Mouse (Mus musculus) heart, embryonic 14.5 days (tissue): ENCODE data around the gene Vps45. TPM values are rescaled to one million over a fixed set of nuclear protein-coding genes. Genes with fewer than 3 reads are reported as not detected.
A peak's percentile ranks its signal among the peaks of the same experiment; 100 is the strongest.

Experiments used
- ATAC-seq: fragments of 200-750 bp; cut with Nextera tagmentation; 2 replicates; pipeline ENCODE4 v1.8.0; 2017; ENCODE audit warnings: low read depth, moderate TSS enrichment; ENCODE audit not compliant: insufficient number of reproducible peaks, insufficient read depth, low FRiP score
- H3K27ac ChIP-seq, 2 experiments: fragments of 200-500 bp in 1 of 2; fragments of 300-500 bp in 1 of 2; sonication (generic) in 1 of 2; replicated peaks in 1 of 2; 2 replicates each; pipeline ENCODE4 v1.5.1; 2012 to 2014; ENCODE audit warnings: low read depth in 2 of 2, low read length in 2 of 2, control low read depth in 1 of 2, mild to moderate bottlenecking in 1 of 2, mixed read lengths in 1 of 2; ENCODE audit not compliant: control insufficient read depth in 1 of 2, insufficient read depth in 1 of 2
- H3K27me3 ChIP-seq: fragments of 300-500 bp; sonication (generic); 2 replicates; pipeline ENCODE4 v1.6.1; 2014; ENCODE audit warnings: mild to moderate bottlenecking, low read length, control low read depth; ENCODE audit not compliant: control insufficient read depth, insufficient read depth
- H3K36me3 ChIP-seq: fragments of 300-500 bp; sonication (generic); 2 replicates; pipeline ENCODE4 v1.6.1; 2014; ENCODE audit warnings: mild to moderate bottlenecking, control low read depth, low read length, mixed read lengths; ENCODE audit not compliant: control insufficient read depth, insufficient read depth
- H3K4me1 ChIP-seq, 2 experiments: fragments of 200-500 bp in 1 of 2; fragments of 300-500 bp in 1 of 2; sonication (generic) in 1 of 2; 2 replicates each; pipeline ENCODE4 v1.6.1; 2012 to 2014; ENCODE audit warnings: low read length in 2 of 2, control low read depth in 1 of 2, mixed read lengths in 1 of 2; ENCODE audit not compliant: control insufficient read depth in 2 of 2, insufficient read depth in 2 of 2
- H3K4me2 ChIP-seq: fragments of 300-500 bp; sonication (generic); 2 replicates; pipeline ENCODE4 v1.6.1; 2014; ENCODE audit warnings: mild to moderate bottlenecking, low read length
- H3K4me3 ChIP-seq, 2 experiments: fragments of 200-500 bp in 1 of 2; fragments of 300-500 bp in 1 of 2; sonication (generic) in 1 of 2; 2 replicates each; pipeline ENCODE4 v1.5.1; 2012 to 2014; ENCODE audit warnings: low read length in 2 of 2, mild to moderate bottlenecking in 2 of 2, control low read depth in 1 of 2, low read depth in 1 of 2, moderate library complexity in 1 of 2; ENCODE audit not compliant: control insufficient read depth in 1 of 2, insufficient read depth in 1 of 2
- H3K9ac ChIP-seq: fragments of 300-500 bp; sonication (generic); 2 replicates; pipeline ENCODE4 v1.6.1; 2014; ENCODE audit warnings: mild to moderate bottlenecking, low read length
- H3K9me3 ChIP-seq: fragments of 300-500 bp; sonication (generic); 2 replicates; pipeline ENCODE4 v1.6.1; 2016; ENCODE audit warnings: low read length, control low read depth; ENCODE audit not compliant: control insufficient read depth
- WGBS: fragments of 180-500 bp; shearing (Covaris S2); extraction: QIAGEN DNeasy Blood & Tissue Kit; methylation state at CpG from one replicate; pipeline ENCODE4 v1.1.7; 2014; 5-methylcytosine and 5-hydroxymethylcytosine counted together
- polyA plus RNA-seq: library from polyadenylated mRNA; unstranded; fragments of >200 nt; fragmentation: Nextera tagmentation; extraction: Ambion mirVana; gene quantifications from 2 replicates; pipeline ENCODE4 v1.2.1, GENCODE M21; 2014

Gene Vps45
- polyA plus RNA-seq, 1 experiment from 2014 or later, result 22.8 TPM

GRCm38 (mm10) chr3:95993881-95994280 is 64.4 kb downstream of the Vps45 start:
- H3K4me2 ChIP-seq, result peak overlapping the region; percentile 82
- ATAC-seq, result peak; percentile 27; the same call in 1 of the 2 replicates
- peak overlapping the region; percentile 97 for H3K9ac ChIP-seq
- H3K9me3 ChIP-seq, result no peaks in the 10 kb centered on the region
- peak overlapping the region; percentile 97 to 98 for H3K27ac ChIP-seq
- H3K27me3 ChIP-seq, result no peaks in the 10 kb centered on the region
- 9% methylated on average over 4 of the region's 4 CpGs for WGBS
- H3K4me3 ChIP-seq, result peak overlapping the region; percentile 68 to 92
- H3K4me1 ChIP-seq, result peaks cover 23 to 52% of the 10 kb centered on the region in 2 experiments
- H3K36me3 ChIP-seq, result peaks cover 40% of the 10 kb centered on the region

GRCm38 (mm10) chr3:95992990-95993603 is 65.2 kb downstream of the Vps45 start:
- Histone ChIP-seq H3K4me1 (peaks cover 25 to 59% of the 10 kb centered on the region in 2 experiments), H3K9ac (peak overlapping the region; percentile 97), H3K4me3 (peak overlapping the region in 1 of 2 experiments; percentile 68; a peak in 2 of 4 replicates), H3K27me3 (no peaks in the 10 kb centered on the region), H3K36me3 (peaks cover 48% of the 10 kb centered on the region), H3K4me2 (peak overlapping the region; percentile 82), H3K27ac (peak overlapping the region; percentile 97 to 98), H3K9me3 (no peaks in the 10 kb centered on the region)
- ATAC-seq, result no peak
- 5% methylated on average over 5 of the region's 5 CpGs for WGBS

DNA sequence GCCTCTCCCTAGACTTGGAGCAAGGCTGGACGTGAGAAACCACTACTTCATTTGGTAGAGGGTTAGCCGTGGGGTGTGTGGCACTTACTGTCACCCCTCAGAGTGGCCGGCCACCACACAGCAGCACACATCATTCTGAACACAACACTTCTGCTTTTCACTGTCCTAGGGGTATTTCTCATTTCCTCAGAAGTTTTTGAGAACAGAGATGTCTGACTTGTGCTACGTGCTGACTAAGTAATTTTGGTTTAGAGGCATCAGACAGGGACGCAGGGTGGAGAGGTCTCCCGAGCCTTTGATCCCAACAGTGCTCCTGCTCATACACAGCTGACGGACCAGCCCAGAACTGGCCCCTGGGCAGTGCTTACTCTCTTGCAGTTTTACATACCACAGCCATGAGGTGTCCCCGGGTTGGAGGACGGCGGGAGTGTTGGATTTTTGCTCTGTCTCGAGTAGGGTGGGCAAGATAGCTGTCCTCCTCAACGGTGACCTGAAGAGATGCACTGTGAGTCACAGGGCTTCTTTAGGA is 67.8 kb downstream of the Vps45 start:
- Histone ChIP-seq H3K27me3 (no peaks in the 10 kb centered on the region), H3K27ac (peak overlapping the region; percentile 15 to 30; a peak in 2 of 4 replicates), H3K36me3 (peaks cover 57% of the 10 kb centered on the region), H3K4me2 (no peak overlapping the region), H3K9me3 (no peaks in the 10 kb centered on the region), H3K9ac (no peak overlapping the region), H3K4me3 (no peak overlapping the region), H3K4me1 (peaks cover 39 to 67% of the 10 kb centered on the region in 2 experiments)
- WGBS, result 55% methylated on average over 12 of the region's 12 CpGs
- ATAC-seq, result no peak

DNA sequence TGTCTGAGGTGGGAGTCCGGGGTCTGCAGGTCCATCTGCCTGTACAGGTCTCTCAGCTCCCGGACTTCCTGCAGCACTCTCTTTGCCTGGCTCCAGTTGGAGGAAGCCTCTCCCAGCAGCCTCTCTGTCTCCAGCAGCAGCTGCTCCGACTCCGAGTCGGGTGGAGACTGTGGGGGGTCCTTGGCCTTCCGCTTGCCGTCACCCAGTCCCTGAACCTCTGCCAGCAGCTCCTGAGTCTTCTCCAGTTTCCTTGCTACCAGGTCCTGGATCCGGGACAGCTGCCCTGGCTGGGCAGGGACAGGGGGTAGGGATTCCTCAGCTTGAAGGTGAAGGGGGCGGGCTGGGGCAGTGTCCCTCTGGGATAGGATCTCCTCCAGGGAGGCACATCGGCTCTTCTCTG is 69.3 kb downstream of the Vps45 start:
- no peak overlapping the region for H3K4me2 ChIP-seq
- peaks cover 57% of the 10 kb centered on the region for H3K36me3 ChIP-seq
- H3K4me1 ChIP-seq, result peaks cover 47 to 76% of the 10 kb centered on the region in 2 experiments
- WGBS, result 50% methylated on average over 10 of the region's 10 CpGs
- no peaks in the 10 kb centered on the region for H3K27me3 ChIP-seq
- peak overlapping the region in 1 of 2 experiments; percentile 43; a peak in 2 of 4 replicates for H3K27ac ChIP-seq
- no peak overlapping the region for H3K9ac ChIP-seq
- H3K4me3 ChIP-seq, result no peak overlapping the region
- no peak for ATAC-seq
- H3K9me3 ChIP-seq, result 0 out of 2 replicates have a peak, but pooled peaks cover 4% of the 10 kb centered on the region

- Histone ChIP-seq H3K36me3 (peaks cover 57% of the 10 kb centered on the region), H3K4me2 (no peak overlapping the region), H3K9ac (no peak overlapping the region), H3K4me3 (no peak overlapping the region), H3K9me3 (0 out of 2 replicates have a peak, but pooled peaks cover 4% of the 10 kb centered on the region), H3K27ac (no peak overlapping the region; a peak in 1 of 4 replicates), H3K27me3 (no peaks in the 10 kb centered on the region), H3K4me1 (peaks cover 46 to 69% of the 10 kb centered on the region in 2 experiments)
- ATAC-seq, result no peak
- WGBS, result 92% methylated on average over 1 of the region's 1 CpGs
These were observed 70.1 kb downstream of the Vps45 start for GRCm38 (mm10) chr3:95988138-95988537.

- H3K36me3 ChIP-seq, result peaks cover 54% of the 10 kb centered on the region
- H3K4me1 ChIP-seq, result peaks cover 41 to 63% of the 10 kb centered on the region in 2 experiments
- 0 out of 2 replicates have a peak overlapping the region, but pooled peaks have one; percentile 1 for H3K9ac ChIP-seq
- H3K4me3 ChIP-seq, result no peak overlapping the region
- peak overlapping the region in 1 of 2 experiments; percentile 97; a peak in 2 of 4 replicates for H3K27ac ChIP-seq
- 0 out of 2 replicates have a peak, but pooled peaks cover 4% of the 10 kb centered on the region for H3K9me3 ChIP-seq
- 49% methylated on average over 6 of the region's 6 CpGs for WGBS
- no peak for ATAC-seq
- H3K27me3 ChIP-seq, result no peaks in the 10 kb centered on the region
- H3K4me2 ChIP-seq, result no peak overlapping the region
These were observed 70.7 kb downstream of the Vps45 start for GRCm38 (mm10) chr3:95987386-95988110.

DNA sequence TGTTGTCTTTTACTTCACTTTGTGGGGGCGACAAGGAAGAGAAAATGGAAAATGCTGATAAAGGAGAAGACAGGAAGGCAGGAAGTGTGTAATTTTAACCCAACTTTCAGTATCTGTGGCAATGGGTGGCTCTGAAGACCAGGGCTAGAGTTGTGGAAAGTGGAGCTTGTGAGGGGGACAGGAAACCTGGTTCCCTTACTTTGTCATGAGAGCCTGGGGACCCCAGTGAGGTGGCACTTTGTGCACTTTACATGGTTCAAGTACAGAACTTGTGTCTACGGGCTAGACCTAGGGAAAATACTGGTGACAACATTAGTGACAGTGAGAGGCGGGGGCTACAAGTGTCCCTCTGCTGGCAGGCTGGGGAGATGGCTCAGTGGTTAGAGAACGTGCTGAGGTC is 71.3 kb downstream of the Vps45 start:
- H3K27ac ChIP-seq, result peak overlapping the region; percentile 94 to 97; a peak in 3 of 4 replicates
- ATAC-seq, result no peak
- H3K4me3 ChIP-seq, result no peak overlapping the region
- 51% methylated on average over 4 of the region's 4 CpGs for WGBS
- peaks cover 36 to 59% of the 10 kb centered on the region in 2 experiments for H3K4me1 ChIP-seq
- H3K36me3 ChIP-seq, result peaks cover 48% of the 10 kb centered on the region
- peak overlapping the region; percentile 70; the same call in 1 of the 2 replicates for H3K9ac ChIP-seq
- H3K27me3 ChIP-seq, result no peaks in the 10 kb centered on the region
- H3K9me3 ChIP-seq, result 0 out of 2 replicates have a peak, but pooled peaks cover 4% of the 10 kb centered on the region
- H3K4me2 ChIP-seq, result no peak overlapping the region; the same call in 1 of the 2 replicates
